In genomic region chr15:10982064-10982435, GRCm38 (mm10) we compare ENCODE assay signal across 9 mouse cellular contexts. TPM values are rescaled to one million over a fixed set of nuclear protein-coding genes. Genes with fewer than 3 reads are reported as not detected.
DNase-seq lines count a peak whose midpoint lies in the region; ATAC-seq and TF ChIP-seq lines count a peak whose summit lies in the region.
"Had no signal": no experiment of that assay in that cellular context is flagged by ENCODE, and none has a peak within 500 bp of the region (broad histone marks: within the 10 kb centered on the region; RNA-seq: fewer than 3 reads in every experiment).

No protein-coding gene starts in this region.

- DNase-seq in heart, postnatal 10 days: no peak
- no peak for DNase-seq in midbrain, embryonic 11.5 days (ENCODE audit: low spot score, missing footprints)
- no peak for DNase-seq in embryo, embryonic 11 days
- no peak for DNase-seq in cerebellum, postnatal 36 days
- DNase-seq in MN1 (ENCODE audit: low spot score): no peak

- no peak for TF ChIP-seq POLR2A in bone marrow, adult 2 months (IDR thresholded peaks at IDR 0.05; ENCODE audit: borderline replicate concordance, control insufficient read depth, low read depth, low read length)

- no peaks in the 10 kb centered on the region for H3K9me3 ChIP-seq in heart, embryonic 12.5 days (replicated peaks)
- H3K9me3 ChIP-seq in hindbrain, embryonic 13.5 days: no peaks in the 10 kb centered on the region
- H3K9me3 ChIP-seq in midbrain, embryonic 11.5 days (ENCODE audit: control insufficient read depth, low read length): no peaks in the 10 kb centered on the region

- intact Hi-C loops in heart, postnatal 10 days (cut with DNase I): loop anchor here (5.0 kb wide), 1 partner anchor 495 kb away; the partner anchor contains the start of genes Brix1 and Rad1

- H3K4me1 ChIP-seq in heart, embryonic 12.5 days (replicated peaks): peaks cover 3% of the 10 kb centered on the region
- H3K4me1 ChIP-seq in bone marrow, adult 2 months (ENCODE audit: control insufficient read depth, insufficient read depth, low read length): no peaks in the 10 kb centered on the region
- H3K4me1 ChIP-seq in hindbrain, embryonic 13.5 days (replicated peaks): peaks cover 12% of the 10 kb centered on the region
- no peaks in the 10 kb centered on the region; the same call in 1 of the 2 replicates for H3K4me1 ChIP-seq in midbrain, embryonic 11.5 days (ENCODE audit: control insufficient read depth, insufficient read depth, low read length)

- H3K9ac ChIP-seq in heart, embryonic 12.5 days: peak overlapping the region; percentile 77
- H3K9ac ChIP-seq in hindbrain, embryonic 13.5 days: peak overlapping the region; percentile 81
- H3K9ac ChIP-seq in midbrain, embryonic 11.5 days (ENCODE audit: low read length): peak overlapping the region; percentile 81

- ATAC-seq in heart, embryonic 12.5 days (ENCODE audit: insufficient number of reproducible peaks, low FRiP score): no peak
- peak; percentile 58 for ATAC-seq in hindbrain, embryonic 13.5 days (ENCODE audit: low FRiP score)
- no peak for ATAC-seq in midbrain, embryonic 11.5 days (ENCODE audit: low FRiP score)

- peak overlapping the region; percentile 77 for H3K4me3 ChIP-seq in heart, embryonic 12.5 days
- peak overlapping the region; percentile 93 for H3K4me3 ChIP-seq in bone marrow, adult 2 months (replicated peaks; ENCODE audit: control insufficient read depth, low read depth, low read length)
- peak overlapping the region; percentile 67 for H3K4me3 ChIP-seq in hindbrain, embryonic 13.5 days
- H3K4me3 ChIP-seq in midbrain, embryonic 11.5 days (ENCODE audit: low read depth, low read length): peak overlapping the region; percentile 52

- 0 out of 2 replicates have a peak, but pooled peaks cover 12% of the 10 kb centered on the region for H3K36me3 ChIP-seq in heart, embryonic 12.5 days
- peaks cover 7% of the 10 kb centered on the region; the same call in 1 of the 2 replicates for H3K36me3 ChIP-seq in hindbrain, embryonic 13.5 days
- no peaks in the 10 kb centered on the region for H3K36me3 ChIP-seq in midbrain, embryonic 11.5 days (ENCODE audit: control insufficient read depth, insufficient read depth, low read length)

- 6% methylated on average over 6 of the region's 6 CpGs for WGBS in heart, embryonic 12.5 days
- 4% methylated on average over 6 of the region's 6 CpGs for WGBS in bone marrow, adult 2 months
- WGBS in hindbrain, embryonic 13.5 days: 7% methylated on average over 6 of the region's 6 CpGs
- WGBS in midbrain, embryonic 11.5 days: 10% methylated on average over 6 of the region's 6 CpGs

- no peaks in the 10 kb centered on the region for H3K27me3 ChIP-seq in heart, embryonic 12.5 days (replicated peaks)
- no peaks in the 10 kb centered on the region for H3K27me3 ChIP-seq in hindbrain, embryonic 13.5 days
- no peaks in the 10 kb centered on the region for H3K27me3 ChIP-seq in midbrain, embryonic 11.5 days (ENCODE audit: control insufficient read depth, insufficient read depth, low read length)

- TF ChIP-seq CTCF in bone marrow, adult 2 months (IDR thresholded peaks at IDR 0.05; ENCODE audit: control insufficient read depth, insufficient read depth, low read length): no peak

- peak overlapping the region; percentile 85 for H3K27ac ChIP-seq in heart, embryonic 12.5 days (ENCODE audit: poor library complexity, severe bottlenecking)
- peak overlapping the region; percentile 89; the same call in 1 of the 2 replicates for H3K27ac ChIP-seq in bone marrow, adult 2 months (ENCODE audit: control insufficient read depth, insufficient read depth, low read depth, low read length, poor library complexity)
- H3K27ac ChIP-seq in hindbrain, embryonic 13.5 days: peak overlapping the region; percentile 94
- no peak overlapping the region for H3K27ac ChIP-seq in midbrain, embryonic 11.5 days (ENCODE audit: low read depth, low read length)

- H3K4me2 ChIP-seq in heart, embryonic 12.5 days: peak overlapping the region; percentile 69
- peak overlapping the region; percentile 61 for H3K4me2 ChIP-seq in hindbrain, embryonic 13.5 days
- peak overlapping the region; percentile 61 for H3K4me2 ChIP-seq in midbrain, embryonic 11.5 days

RNA-seq across cellular contexts. Expression of gene Amacr, which starts 0.5 kb away (rescaled TPM):
- 13.2 and 13.8 TPM in 2 replicates for polyA plus RNA-seq in heart, embryonic 12.5 days (2016; fragmentation: Nextera tagmentation; extraction: Ambion mirVana)
- total RNA-seq in heart, postnatal 10 days (2021): 10 to 100 TPM; 19.4 to 21.2 TPM
- 0.88 and 2.1 TPM in 2 replicates for polyA plus RNA-seq in bone marrow, adult 2 months (2011; ENCODE audit: insufficient read depth, insufficient read length, low replicate concordance, missing spikeins)
- polyA plus RNA-seq in hindbrain, embryonic 13.5 days (2015; fragmentation: Nextera tagmentation; extraction: Ambion mirVana): 9.6 and 12.8 TPM in 2 replicates
- 10.1 and 11.9 TPM in 2 replicates for polyA plus RNA-seq in midbrain, embryonic 11.5 days (2014; fragmentation: Nextera tagmentation; extraction: Ambion mirVana)

RNA-seq across cellular contexts. Expression of gene Slc45a2, which starts 18.5 kb away (rescaled TPM):
- 0.08 TPM in 1 of 2 replicates, not detected in the other for polyA plus RNA-seq in heart, embryonic 12.5 days (2016; fragmentation: Nextera tagmentation; extraction: Ambion mirVana)
- total RNA-seq in heart, postnatal 10 days (2021): not detected
- polyA plus RNA-seq in bone marrow, adult 2 months (2011; ENCODE audit: insufficient read depth, insufficient read length, low replicate concordance, missing spikeins): not detected in 2 replicates
- 0.09 and 0.17 TPM in 2 replicates for polyA plus RNA-seq in hindbrain, embryonic 13.5 days (2015; fragmentation: Nextera tagmentation; extraction: Ambion mirVana)
- 0.08 and 0.22 TPM in 2 replicates for polyA plus RNA-seq in midbrain, embryonic 11.5 days (2014; fragmentation: Nextera tagmentation; extraction: Ambion mirVana)
- total RNA-seq: layer of hippocampus, adult 8-10 months had no signal

RNA-seq across cellular contexts. Expression of gene C1qtnf3, which starts 29.9 kb away (rescaled TPM):
- polyA plus RNA-seq in heart, embryonic 12.5 days (2016; fragmentation: Nextera tagmentation; extraction: Ambion mirVana): 0.14 and 0.28 TPM in 2 replicates
- 1 to 10 TPM in 1 of 2 experiments, under 1 TPM in 1; 0.60 to 1.1 TPM for total RNA-seq in heart, postnatal 10 days (2021)
- polyA plus RNA-seq in bone marrow, adult 2 months (2011; ENCODE audit: insufficient read depth, insufficient read length, low replicate concordance, missing spikeins): 0.65 TPM in 1 of 2 replicates, not detected in the other
- 3.5 and 3.7 TPM in 2 replicates for polyA plus RNA-seq in hindbrain, embryonic 13.5 days (2015; fragmentation: Nextera tagmentation; extraction: Ambion mirVana)
- 0.97 and 1.2 TPM in 2 replicates for polyA plus RNA-seq in midbrain, embryonic 11.5 days (2014; fragmentation: Nextera tagmentation; extraction: Ambion mirVana)

RNA-seq across cellular contexts. Expression of gene Rxfp3, which starts 55.7 kb away (rescaled TPM):
- 0.06 TPM in 2 replicates for polyA plus RNA-seq in heart, embryonic 12.5 days (2016; fragmentation: Nextera tagmentation; extraction: Ambion mirVana)
- total RNA-seq in heart, postnatal 10 days (2021): under 1 TPM; 0.12 to 0.17 TPM
- not detected in 2 replicates for polyA plus RNA-seq in bone marrow, adult 2 months (2011; ENCODE audit: insufficient read depth, insufficient read length, low replicate concordance, missing spikeins)
- 3.9 and 4.2 TPM in 2 replicates for polyA plus RNA-seq in hindbrain, embryonic 13.5 days (2015; fragmentation: Nextera tagmentation; extraction: Ambion mirVana)
- 1.0 and 1.4 TPM in 2 replicates for polyA plus RNA-seq in midbrain, embryonic 11.5 days (2014; fragmentation: Nextera tagmentation; extraction: Ambion mirVana)
